Mouse (Mus musculus) hindlimb bud, embryonic 11.5 days (tissue): ENCODE measurements around the gene Hdac6.
A peak's percentile ranks its signal among the peaks of the same experiment; 100 is the strongest.

Experiments used
- DNase-seq: peaks from one replicate; pipeline ENCODE4 v3.0.0-alpha.2; 2012; ENCODE audit warnings: low read depth, low spot score; ENCODE audit errors: extremely low spot score

The Hdac6 gene

DNA sequence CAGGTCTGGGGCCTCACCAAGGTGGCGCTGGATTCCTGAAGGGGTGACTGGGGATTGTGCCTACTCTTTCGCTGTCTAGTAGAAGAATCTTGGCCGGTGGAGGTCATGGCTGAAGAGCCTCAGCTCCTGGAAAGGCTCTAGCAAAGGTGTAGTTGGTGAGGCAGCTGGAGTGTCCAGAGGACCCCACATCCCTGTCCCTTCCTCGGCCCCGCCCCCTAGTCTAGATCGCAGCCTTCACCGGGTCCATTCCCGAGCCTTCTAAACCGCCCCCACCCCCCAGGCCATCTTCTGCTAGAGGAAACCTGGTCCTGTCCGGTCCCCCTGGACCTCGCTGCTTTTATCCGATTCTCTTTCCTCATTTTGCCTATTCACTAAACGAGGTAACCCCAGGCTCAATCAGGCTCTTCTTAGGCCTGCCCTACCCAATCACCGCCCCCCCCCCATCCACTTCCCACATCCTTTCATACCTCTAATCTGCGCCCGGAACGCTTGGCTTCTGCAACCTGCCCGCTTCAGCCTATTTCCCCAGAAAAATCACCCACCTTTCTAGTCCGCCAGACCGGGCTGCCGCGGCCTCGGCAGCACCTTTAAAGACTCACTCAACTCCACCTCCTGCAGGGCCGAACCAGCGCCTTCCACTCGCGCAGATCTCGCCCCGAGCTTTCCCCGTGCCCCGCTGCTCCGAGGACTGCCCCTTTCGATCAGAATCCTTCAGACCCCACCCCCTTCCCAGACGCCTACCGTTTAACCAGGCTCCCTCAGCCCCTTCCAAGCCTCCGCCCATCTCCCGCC lies at the start of gene Hdac6:
Gene Hdac6 (minus strand): TSS at position 782 of the 792 bp plus-strand sequence.
- DNase-seq, result no peak

DNA sequence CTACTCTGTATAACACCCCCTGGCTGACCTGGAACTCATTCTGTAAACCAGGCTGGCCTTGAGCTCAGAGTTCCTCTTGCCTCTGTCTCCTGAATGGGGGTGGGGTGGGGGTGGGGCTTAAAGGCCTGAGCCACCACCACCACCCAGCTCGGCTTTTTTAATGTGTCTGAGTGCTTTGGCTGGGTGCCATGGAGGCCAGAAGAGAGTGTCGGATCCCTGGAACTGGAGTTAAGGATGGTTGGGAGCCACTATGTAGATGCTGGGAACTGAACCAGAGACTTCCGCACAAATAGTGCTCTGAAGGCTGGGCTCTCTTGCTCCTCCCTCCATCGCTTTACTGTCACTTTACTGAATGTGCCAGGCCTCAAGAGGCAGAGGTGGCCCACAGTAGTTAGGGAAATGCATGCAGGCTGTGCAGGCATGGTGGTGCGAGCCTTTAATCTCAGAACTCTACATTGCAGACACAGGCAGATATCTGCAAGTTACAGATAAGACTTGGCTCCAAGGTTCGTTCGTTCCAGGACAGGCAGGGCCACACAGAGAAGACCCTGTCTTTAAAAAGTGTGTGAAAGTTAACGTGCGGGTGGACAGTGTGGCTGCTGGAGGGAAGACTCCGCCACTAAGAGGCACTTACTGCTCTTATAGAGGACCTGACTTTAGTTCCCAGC lies 45.5 kb upstream of the Hdac6 start:
- DNase-seq, result no peak

DNA sequence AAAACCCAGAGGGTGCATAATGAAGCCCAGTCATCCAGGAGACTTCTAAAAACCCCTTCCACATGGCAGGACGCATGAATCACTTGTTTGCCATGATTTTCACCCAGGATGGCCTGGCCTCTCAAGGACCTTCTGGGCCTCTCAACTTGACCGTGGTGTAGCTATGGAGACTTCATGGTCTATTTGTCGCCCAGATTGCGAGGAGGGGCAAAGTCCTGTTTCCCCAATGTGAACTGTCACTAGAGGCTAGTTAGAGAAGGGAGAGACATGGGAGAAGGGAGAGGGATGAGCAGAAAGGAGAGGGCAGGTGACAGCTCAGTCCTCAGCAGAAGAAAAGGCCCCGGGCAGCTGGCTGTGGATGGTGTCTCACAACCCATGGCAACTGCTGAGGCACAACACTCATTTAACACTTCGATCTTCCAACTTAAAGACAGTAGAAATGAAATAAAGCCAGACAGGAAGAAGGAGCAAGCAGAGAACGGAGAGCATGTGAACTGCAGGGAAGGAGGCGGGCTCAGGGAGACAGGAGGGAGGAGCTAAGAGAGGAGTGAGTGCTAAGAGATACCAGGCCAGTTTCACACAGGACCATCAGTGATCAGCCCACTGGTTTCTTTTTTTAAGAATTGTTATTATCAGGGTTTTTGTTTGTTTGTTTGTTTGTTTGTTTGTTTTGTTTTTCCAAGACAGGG lies 44.8 kb upstream of the Hdac6 start:
- no peak for DNase-seq

DNA sequence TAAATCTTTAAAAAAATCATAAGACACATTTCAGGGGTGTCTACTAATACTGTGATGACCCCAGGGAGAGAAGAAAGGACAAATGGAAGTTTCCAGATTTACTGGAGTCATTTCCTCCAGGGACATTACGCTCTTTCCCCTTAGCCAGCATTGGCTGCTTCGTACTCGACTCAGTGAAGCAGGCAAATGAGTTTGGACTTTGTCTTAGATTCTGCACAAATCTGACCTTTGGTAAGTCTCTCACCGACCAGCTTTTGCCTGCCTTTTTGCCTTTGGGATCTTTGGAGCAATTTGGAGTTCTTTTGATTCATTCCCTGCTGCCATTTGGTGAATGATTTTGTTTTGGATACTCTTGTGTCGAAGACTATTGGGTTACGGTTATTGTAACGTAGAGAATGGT lies 33.7 kb upstream of the Hdac6 start:
- DNase-seq, result no peak

DNA sequence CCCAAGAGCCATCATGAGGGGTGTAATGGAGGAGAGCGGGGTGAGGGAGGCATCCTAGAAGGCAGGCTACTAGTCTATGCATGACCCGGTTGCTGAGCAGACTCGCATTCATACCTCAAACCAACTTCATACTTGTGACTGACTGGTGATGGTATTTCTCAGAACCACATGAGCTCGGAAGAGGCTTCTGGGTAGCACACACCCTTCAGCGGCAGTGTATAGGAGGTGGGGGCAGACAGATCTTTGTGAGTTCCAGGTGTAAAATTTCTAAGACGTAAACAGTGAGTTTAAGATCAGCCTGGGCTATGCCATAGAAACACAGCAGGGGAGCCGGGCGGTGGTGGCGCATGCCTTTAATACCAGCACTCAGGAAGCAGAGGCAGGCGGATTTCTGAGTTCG lies 30.2 kb upstream of the Hdac6 start, which contains the start of gene Gata1:
Gene Gata1 (minus strand): TSS at position 180 of the 400 bp plus-strand sequence.
- DNase-seq, result no peak

DNA sequence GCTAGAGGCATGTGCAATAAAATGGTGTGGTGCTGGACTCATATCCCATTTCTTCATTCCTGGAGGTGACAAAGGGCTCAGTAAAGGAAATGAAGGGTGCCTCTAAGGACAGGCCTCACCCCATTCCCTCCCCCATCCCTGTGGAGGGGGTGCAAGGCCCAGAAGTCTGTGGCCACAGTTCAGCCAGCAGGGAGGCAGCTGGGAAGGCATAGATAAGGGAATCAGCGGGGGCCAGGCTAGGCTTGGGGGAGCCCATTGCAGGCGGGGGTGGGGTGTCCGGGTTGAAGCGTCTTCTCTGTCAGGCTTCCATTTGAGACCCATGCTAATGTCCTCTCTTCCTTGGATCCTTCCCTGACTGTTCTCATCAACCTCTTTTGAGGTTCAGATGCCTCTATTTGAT lies 23.6 kb upstream of the Hdac6 start:
- DNase-seq, result no peak

DNA sequence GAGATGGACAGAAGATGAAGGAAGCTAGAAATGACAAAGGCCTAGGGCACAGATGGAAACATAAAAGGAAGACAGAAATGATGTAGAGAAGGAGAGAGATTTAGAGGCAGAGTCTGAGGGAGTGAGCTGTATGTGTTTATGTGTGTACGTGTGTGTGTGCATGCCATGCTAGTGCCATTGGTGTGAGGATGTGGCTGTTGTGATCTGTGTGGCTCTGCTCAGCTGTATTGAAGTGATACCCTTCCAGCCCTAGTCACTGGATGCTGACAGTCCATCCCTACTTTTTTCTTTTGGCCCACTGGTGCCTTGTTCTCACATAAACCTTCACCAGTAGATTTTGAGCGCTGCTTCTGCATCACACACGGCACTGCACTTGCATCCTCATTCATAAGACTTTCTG lies 21.2 kb upstream of the Hdac6 start:
- no peak for DNase-seq

DNA sequence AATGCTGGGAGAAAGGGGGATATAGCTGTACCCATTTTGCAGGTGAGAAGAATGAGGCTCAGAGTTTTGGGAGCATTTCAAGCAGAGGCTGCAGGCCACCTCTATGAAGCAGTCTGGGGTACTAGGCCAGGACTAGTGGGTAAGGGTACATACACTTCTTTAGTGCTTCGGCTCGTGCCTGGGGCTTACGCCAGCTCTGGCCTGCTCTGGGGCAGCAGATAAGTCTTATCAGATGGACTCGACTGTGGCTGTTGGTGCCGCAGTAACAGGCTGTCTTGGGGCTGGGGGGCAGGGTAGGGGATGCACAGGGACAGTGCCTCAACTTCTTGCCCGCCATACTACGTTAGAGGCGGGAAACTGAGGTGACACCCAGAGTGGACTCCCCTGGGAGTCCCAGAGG lies 20.5 kb upstream of the Hdac6 start:
- no peak for DNase-seq

DNA sequence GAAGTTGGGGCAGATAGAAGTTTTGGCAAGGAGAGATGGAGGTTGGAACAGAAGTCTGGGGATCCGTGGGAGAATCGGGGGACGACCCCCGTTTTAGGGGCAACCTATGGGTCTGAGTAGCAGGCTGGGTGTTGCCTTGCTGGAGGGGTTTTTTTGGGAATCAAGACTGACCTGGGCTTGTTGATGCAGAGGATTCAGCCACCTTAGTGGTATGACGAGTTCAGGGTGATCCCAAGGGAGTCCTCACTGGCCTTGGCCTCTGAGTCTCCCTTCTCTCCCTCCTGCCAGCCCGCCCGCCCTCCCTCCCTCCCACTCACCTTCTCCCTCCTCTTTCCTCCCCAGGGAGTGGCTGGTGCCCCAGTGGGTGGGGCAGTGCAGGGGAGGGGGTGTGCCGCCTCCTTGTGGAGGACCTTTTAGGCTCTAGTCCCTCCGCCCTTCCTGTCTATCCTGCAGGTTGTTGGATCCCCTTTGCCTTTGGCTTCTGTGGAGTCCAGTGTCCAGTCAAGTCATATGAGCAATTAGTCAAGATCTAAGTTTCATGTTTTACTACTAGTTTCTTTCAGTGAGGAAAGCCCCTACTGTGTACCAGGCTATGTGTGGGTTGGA lies 20.0 kb upstream of the Hdac6 start:
- DNase-seq, result no peak

DNA sequence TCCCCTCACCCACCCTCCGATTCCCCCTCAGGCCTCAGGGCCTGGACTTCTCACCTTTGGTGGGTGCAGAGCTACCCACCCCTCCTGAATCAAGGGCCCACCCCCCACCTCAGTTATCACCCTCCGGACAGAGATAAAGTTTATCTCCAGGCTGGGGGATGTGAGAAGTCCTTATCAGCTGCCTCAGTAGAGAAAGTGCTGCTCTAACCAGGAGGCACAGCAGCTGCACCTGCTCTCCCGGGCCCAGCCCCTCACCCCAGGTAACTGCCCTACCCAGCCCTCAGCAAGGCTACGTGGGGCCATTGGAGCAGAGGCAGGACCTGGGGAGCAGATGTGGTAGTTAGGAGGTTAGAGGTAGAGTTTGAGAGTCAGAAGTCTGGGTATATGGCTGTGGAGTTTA lies 18.5 kb upstream of the Hdac6 start:
- DNase-seq, result no peak

DNA sequence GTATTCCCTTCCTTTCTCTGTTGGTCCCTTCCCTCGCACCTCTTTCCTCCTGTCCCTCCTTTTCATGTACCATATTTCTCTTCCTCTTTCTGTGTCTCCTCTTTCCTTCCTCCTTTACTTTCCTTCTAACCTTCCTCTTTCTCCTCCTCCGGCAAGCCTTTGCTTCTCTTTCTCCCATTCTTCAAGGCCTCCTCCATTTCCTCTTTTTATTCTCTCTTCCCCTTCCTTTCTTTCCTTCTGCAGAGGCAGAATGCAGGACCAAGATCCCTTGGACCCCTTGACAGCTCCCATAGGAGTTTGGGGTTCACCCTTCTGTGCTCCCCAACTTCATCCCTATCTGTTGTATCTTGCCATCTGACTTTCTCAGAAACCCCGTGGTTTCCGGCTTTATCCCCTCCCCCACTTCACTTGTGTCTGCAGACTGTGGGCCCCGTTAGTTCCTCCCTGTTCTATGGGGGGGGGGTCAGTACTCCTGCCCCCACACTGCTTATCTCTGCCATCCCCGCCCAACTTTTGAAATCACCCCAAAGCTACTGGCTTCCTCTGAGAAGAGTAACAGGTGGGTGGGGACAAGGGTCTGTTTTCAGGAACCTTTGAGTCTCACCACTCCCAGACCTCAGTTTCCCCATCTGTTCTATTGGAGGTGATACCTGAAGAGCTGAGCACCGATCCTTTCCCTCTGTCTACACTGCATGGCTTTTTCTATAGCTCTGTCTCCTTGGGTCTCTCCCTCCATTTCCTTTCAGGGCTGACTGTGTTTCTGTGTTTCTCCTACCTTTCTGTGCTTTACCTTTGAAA lies 16.3 kb upstream of the Hdac6 start:
- DNase-seq, result no peak

DNA sequence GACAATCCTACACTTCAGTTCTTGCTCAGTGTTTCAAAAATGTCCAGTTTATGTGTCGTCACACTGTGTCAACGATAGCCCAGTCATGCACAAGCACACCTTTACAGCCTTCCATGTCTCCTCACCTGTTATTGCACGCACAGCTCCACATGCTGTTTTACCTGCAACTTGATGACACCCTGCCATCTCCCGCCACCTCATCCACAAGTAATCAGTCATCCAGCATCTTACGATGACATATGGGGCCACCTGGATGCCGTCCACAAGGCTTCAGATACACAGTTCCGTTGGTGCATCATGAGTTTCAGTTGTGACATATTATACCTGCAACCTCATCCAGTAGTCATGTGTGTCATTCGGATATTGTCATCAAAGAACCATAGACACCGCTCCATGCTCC lies 11.2 kb upstream of the Hdac6 start:
- no peak for DNase-seq

DNA sequence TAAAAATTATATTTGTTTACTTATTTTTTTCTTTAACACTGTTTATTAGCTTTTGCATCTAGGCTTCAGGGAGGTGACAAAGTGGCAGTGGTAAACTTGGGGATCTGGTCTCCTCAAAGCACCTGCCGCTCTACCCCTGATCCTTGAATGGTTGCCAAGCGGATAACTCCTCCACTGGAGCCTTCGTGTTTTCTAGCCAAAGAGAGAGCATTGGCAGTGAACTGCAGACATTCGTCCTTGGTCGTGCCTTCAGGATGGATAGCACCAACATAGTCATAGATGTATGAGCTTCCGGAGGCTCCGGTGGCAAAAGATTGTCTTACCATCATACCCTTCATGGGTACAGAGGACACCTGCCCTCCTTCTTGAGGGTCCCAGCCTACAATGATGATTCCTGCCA lies 2.4 kb upstream of the Hdac6 start:
- DNase-seq, result no peak

DNA sequence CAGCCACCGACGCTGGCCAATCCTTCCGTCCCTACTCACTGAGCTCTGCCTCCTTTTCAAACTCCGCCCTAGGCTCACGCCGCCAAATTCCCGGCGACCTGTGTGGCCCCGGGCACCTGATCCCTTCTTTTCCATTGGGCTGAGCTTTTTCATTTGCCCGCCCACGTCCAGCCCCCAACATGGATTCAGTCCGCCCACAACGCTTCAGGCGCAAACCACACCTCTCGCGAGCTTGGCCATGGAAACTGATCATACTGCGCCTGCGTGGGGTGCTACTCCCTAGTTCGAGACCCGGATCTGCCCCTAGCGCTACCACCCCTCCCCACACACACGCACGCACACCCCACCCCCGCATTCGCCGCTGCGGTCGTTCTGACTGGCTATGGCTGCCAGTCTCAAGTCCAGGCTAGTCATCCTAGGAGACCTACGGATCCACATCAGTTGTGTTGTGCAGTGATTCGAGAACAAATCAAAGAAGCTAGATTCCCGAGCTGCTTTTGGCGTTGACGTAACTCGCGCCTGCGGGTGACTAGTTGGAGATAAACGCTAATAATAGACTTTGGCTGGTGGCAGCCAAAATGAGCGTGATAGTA lies 307 bp upstream of the Hdac6 start:
- peak; percentile 57 for DNase-seq

DNA sequence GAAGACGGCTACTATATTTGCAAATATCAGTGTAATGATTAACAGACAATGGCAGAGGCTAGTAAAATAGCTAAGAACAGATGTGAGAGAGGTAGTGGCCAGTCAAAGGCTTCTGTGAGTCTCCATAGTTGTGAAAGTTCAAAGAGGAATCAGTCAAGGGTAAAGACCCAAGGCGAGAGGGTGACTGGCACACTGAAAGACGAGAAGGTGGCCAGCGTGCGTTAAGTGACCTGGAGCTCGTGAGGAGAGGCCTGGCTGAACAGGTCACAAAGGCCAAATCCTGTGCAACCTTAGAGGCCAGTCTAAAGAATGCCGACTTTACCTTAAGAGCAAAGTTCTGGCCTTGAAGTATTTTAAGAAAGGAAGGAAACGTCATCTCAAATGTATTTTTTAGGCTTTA lies 2.1 kb downstream of the Hdac6 start:
- DNase-seq, result no peak

DNA sequence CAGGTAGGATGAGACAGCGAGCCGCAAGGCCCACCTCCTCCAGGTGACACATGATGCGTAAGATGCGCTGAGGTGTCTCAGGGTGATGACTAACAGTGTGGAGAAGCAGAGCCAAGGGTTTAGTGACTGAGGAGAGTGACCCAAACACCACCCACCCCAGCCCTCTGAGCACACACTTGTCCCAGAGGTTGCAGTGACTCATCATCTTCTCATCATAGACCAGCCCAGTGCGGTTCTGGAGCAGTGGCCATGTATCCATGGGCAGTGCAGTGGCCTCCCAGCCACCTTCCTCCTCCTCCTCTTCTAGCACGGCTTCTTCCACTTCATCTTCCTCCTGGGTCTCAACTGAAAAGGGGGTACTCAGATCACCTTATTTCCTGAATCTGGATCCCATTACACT lies 10.0 kb downstream of the Hdac6 start:
- no peak for DNase-seq

DNA sequence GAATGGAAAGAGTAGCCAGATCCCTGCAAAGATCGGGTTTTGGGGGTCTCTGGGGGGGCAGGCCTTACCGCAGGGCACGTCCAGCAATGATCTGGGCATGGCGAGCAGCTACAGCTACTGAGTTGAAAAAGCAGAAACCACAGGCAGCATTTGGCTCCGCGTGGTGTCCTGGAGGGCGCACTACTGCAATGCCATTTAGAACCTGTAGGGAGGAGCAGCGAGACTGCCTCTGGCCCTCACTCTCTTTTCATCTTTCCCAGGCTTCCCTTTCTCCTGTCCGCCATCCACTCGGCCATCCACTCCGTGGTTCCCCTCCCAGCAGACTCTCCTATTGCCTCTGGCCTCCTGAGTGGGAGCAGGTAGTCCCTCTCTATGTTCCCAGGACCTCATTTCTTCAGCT lies 10.8 kb downstream of the Hdac6 start:
- no peak for DNase-seq

DNA sequence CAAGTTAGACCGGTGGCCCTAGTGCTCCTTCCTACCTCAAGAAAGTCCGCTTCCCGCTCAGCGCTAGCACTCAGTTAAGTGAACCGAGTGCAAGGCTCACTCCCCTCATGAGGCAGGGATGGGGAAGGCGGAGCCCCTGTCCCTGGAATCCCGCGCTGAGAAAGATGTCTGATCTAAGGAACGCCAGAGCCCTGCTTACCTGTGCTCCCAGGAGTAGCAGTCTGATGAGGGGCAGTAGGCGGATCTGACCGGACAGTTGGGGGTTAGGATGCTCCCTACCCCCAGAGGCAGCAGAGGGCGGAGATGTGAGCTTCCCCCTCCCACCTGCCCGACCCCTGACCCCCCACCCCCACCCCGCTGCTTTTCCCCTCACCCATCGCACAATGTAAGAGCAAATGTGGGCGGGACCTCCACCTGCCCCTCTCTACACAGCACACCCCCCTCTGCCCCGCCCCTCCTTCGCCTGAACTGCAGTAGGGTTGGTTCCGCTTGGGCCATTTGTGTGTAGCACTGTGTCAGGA lies 19.4 kb downstream of the Hdac6 start, which contains the start of gene Eras:
Gene Eras (minus strand): TSS at position 338 of the 521 bp plus-strand sequence.
- no peak for DNase-seq

DNA sequence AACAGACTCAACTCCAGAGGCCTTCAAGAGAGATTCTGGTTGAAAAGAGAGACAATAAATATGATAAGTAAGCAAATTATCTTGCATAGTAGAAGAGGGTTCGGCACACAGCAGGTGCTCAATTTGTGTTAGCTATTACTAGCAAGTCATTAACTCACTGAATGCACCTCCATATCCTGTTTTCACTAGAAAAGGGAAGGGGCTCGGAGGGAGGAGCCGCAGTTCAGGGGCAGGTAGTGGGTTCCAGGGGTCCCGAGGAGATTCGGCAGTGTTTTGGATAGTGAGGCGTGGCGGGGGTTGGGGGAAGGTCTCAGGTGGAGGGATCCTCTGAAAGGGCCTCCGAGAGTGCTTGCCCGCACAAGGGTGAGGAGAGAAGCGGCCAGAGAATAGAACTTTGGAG lies 20.6 kb downstream of the Hdac6 start:
- DNase-seq, result no peak

DNA sequence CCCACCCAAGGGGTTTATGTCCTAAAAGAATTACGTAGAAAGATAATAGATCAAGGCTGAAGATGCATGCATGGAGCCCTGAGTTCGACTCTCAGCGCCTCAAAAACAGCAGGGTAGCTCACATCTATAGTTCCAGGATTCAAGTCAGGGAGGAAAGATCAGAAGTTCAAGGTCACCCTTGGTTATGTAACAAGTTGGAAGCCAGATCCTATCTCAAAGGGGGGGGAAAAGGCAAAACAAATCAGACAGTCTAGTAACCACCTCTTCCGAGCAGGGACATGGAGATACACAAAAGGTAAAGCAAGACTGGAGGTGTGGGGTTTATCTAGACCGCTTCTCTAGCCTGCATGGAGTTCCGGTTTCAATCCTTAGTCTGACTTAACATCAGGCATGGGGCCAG lies 21.4 kb downstream of the Hdac6 start:
- DNase-seq, result no peak
